Mouse (Mus musculus) stomach, embryonic 16.5 days (tissue): ENCODE results near the gene Fam76a. TPM values are rescaled to one million over a fixed set of nuclear protein-coding genes. Genes with fewer than 3 reads are reported as not detected.

ENCODE experiments used
- ATAC-seq: fragments of 200-750 bp; cut with Nextera tagmentation; 2 replicates; pipeline ENCODE4 v1.8.0; 2017; ENCODE audit warnings: moderate number of reproducible peaks, moderate TSS enrichment; ENCODE audit not compliant: insufficient read depth, low FRiP score
- H3K27ac ChIP-seq: fragments of 300-500 bp; sonication (generic); 2 replicates; pipeline ENCODE4 v1.5.1; 2014; ENCODE audit warnings: low read length
- H3K27me3 ChIP-seq: fragments of 300-500 bp; sonication (generic); 2 replicates; pipeline ENCODE4 v1.6.1; 2014; ENCODE audit warnings: low read length, control low read depth, mixed read lengths; ENCODE audit not compliant: control insufficient read depth, insufficient read depth
- H3K36me3 ChIP-seq: fragments of 300-500 bp; sonication (generic); 2 replicates; pipeline ENCODE4 v1.6.1; 2014; ENCODE audit warnings: low read length; ENCODE audit not compliant: control insufficient read depth, insufficient read depth
- H3K4me1 ChIP-seq: fragments of 300-500 bp; sonication (generic); 2 replicates; pipeline ENCODE4 v1.6.1; 2014; ENCODE audit warnings: low read length, control low read depth, mixed read lengths; ENCODE audit not compliant: control insufficient read depth, insufficient read depth
- H3K4me2 ChIP-seq: fragments of 300-500 bp; sonication (generic); 2 replicates; pipeline ENCODE4 v1.6.1; 2014; ENCODE audit warnings: low read depth, low read length, mixed read lengths
- H3K4me3 ChIP-seq: fragments of 300-500 bp; sonication (generic); replicated peaks from 2 replicates; pipeline ENCODE4 v1.5.1; 2014; ENCODE audit warnings: mild to moderate bottlenecking, low read length
- H3K9ac ChIP-seq: fragments of 300-500 bp; sonication (generic); 2 replicates; pipeline ENCODE4 v1.6.1; 2014; ENCODE audit warnings: low read length
- H3K9me3 ChIP-seq: fragments of 300-500 bp; sonication (generic); replicated peaks from 2 replicates; pipeline ENCODE4 v1.6.1; 2016; ENCODE audit warnings: low read length, control low read depth; ENCODE audit not compliant: control insufficient read depth
- WGBS: fragments of 180-500 bp; shearing (Covaris S2); extraction: QIAGEN DNeasy Blood & Tissue Kit; methylation state at CpG from one replicate; pipeline ENCODE4 v1.1.7; 2014; 5-methylcytosine and 5-hydroxymethylcytosine counted together
- polyA plus RNA-seq: library from polyadenylated mRNA; unstranded; fragments of >200 nt; fragmentation: Nextera tagmentation; extraction: Ambion mirVana; gene quantifications from 2 replicates; pipeline ENCODE4 v1.2.1, GENCODE M21; 2015

Gene Fam76a
- polyA plus RNA-seq, 1 experiment from 2014 or later: 34.0 TPM

- peak overlapping the region; percentile 48 for H3K9ac ChIP-seq
- no peaks in the 10 kb centered on the region for H3K36me3 ChIP-seq
- H3K27ac ChIP-seq: peak overlapping the region; percentile 88
- peaks cover 23% of the 10 kb centered on the region for H3K4me1 ChIP-seq
- peak; percentile 49 for ATAC-seq
- peak overlapping the region; percentile 54 for H3K4me2 ChIP-seq
- peak overlapping the region; percentile 22 for H3K4me3 ChIP-seq
- no peaks in the 10 kb centered on the region for H3K9me3 ChIP-seq
- no peaks in the 10 kb centered on the region for H3K27me3 ChIP-seq
- 11% methylated on average over 27 of the region's 27 CpGs for WGBS
These were observed 24.0 kb upstream of the Fam76a start for GRCm38 (mm10) chr4:132946047-132947001.

DNA sequence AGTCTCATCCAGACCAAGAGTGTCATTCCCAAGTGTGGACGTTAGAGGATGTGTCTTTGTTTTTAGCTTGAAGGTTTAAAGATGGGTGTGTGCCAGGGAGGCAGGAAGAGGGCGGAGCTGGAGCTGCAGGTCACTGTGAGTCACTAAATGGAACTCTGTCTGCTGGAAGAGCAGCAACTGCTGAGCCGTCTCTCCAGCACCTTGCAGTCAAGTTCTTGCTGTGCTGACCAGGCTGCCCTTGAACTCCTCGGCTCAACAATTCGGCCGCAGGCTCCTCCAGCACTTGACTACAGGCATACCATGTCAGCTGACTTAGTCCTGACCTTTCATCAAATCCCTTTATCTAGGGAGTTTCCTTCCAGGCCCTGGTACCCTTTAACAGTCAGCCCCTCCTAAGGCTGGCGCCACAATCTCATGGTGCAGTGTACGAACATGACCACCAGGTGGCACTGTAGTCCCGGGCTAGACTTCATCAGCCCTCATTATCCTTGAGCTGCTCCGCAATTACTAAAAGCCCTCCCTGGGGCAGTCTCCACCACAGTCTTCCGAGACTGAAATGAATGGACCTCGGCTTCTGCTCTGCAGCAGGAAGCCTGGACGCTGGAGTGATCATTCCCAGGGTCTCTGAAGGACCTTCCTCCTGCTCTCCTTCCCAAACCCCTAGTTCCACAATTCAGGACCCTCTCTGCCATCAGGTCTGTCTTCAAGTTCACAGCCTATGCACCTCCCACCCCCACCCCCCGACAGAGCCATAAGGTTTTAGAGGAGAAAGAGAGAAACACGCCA, 23.1 kb upstream of the Fam76a start:
- H3K4me1 ChIP-seq: peaks cover 23% of the 10 kb centered on the region
- 3% methylated on average over 15 of the region's 15 CpGs for WGBS
- peak overlapping the region; percentile 54 for H3K4me2 ChIP-seq
- peak; percentile 84 for ATAC-seq
- H3K4me3 ChIP-seq: peak overlapping the region; percentile 22
- no peaks in the 10 kb centered on the region for H3K9me3 ChIP-seq
- H3K9ac ChIP-seq: peak overlapping the region; percentile 51
- H3K27me3 ChIP-seq: no peaks in the 10 kb centered on the region; the same call in 1 of the 2 replicates
- H3K27ac ChIP-seq: peak overlapping the region; percentile 88
- no peaks in the 10 kb centered on the region for H3K36me3 ChIP-seq

DNA sequence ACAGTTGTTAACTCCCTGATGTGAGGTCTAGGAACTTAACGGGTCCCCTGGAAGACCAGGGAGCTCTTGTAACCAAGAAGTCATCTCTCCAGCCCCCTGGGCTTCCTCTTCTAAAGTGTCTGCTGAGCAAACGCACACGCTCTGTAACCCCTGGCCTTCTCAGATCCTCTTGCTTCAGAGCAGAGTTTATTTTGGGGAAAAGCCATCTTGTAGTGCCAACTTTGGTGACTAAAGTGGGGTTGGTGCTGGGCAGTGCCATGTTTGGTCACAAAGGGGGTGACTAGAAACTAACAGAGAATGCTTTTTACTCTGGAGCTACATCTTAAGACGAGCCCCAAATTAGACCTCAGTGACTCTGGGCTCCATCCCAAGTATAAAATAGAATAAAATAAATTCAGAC, 22.4 kb upstream of the Fam76a start:
- WGBS: 67% methylated on average over 4 of the region's 4 CpGs
- Histone ChIP-seq H3K36me3 (no peaks in the 10 kb centered on the region), H3K27me3 (no peaks in the 10 kb centered on the region; the same call in 1 of the 2 replicates), H3K9ac (no peak overlapping the region), H3K4me1 (peaks cover 23% of the 10 kb centered on the region), H3K4me2 (no peak overlapping the region), H3K27ac (no peak overlapping the region), H3K9me3 (no peaks in the 10 kb centered on the region), H3K4me3 (no peak overlapping the region)
- no peak for ATAC-seq

- H3K36me3 ChIP-seq: no peaks in the 10 kb centered on the region
- no peak overlapping the region for H3K9ac ChIP-seq
- H3K4me3 ChIP-seq: no peak overlapping the region
- no peak overlapping the region for H3K27ac ChIP-seq
- no peaks in the 10 kb centered on the region for H3K9me3 ChIP-seq
- WGBS: 62% methylated on average over 12 of the region's 12 CpGs
- ATAC-seq: no peak
- H3K27me3 ChIP-seq: no peaks in the 10 kb centered on the region; the same call in 1 of the 2 replicates
- peaks cover 23% of the 10 kb centered on the region for H3K4me1 ChIP-seq
- no peak overlapping the region for H3K4me2 ChIP-seq
These were observed 21.7 kb upstream of the Fam76a start for GRCm38 (mm10) chr4:132944106-132944505.

- WGBS: 65% methylated on average over 8 of the region's 8 CpGs
- no peak overlapping the region for H3K4me3 ChIP-seq
- no peaks in the 10 kb centered on the region; the same call in 1 of the 2 replicates for H3K27me3 ChIP-seq
- no peak for ATAC-seq
- peaks cover 28% of the 10 kb centered on the region for H3K4me1 ChIP-seq
- H3K4me2 ChIP-seq: no peak overlapping the region
- H3K27ac ChIP-seq: no peak overlapping the region
- no peaks in the 10 kb centered on the region for H3K9me3 ChIP-seq
- H3K36me3 ChIP-seq: no peaks in the 10 kb centered on the region
- H3K9ac ChIP-seq: no peak overlapping the region
These were observed 20.7 kb upstream of the Fam76a start for GRCm38 (mm10) chr4:132943088-132943487.

GRCm38 (mm10) chr4:132941012-132941729, 18.8 kb upstream of the Fam76a start:
- Histone ChIP-seq H3K4me1 (peaks cover 18% of the 10 kb centered on the region), H3K9me3 (no peaks in the 10 kb centered on the region), H3K4me2 (no peak overlapping the region), H3K36me3 (no peaks in the 10 kb centered on the region), H3K27me3 (no peaks in the 10 kb centered on the region; the same call in 1 of the 2 replicates), H3K9ac (no peak overlapping the region), H3K27ac (no peak overlapping the region), H3K4me3 (no peak overlapping the region)
- 48% methylated on average over 23 of the region's 23 CpGs for WGBS
- no peak for ATAC-seq

GRCm38 (mm10) chr4:132939421-132940127, 17.2 kb upstream of the Fam76a start:
- 29% methylated on average over 22 of the region's 22 CpGs for WGBS
- Histone ChIP-seq H3K9me3 (no peaks in the 10 kb centered on the region), H3K36me3 (no peaks in the 10 kb centered on the region), H3K27ac (no peak overlapping the region), H3K27me3 (no peaks in the 10 kb centered on the region; the same call in 1 of the 2 replicates), H3K9ac (no peak overlapping the region), H3K4me1 (peaks cover 5% of the 10 kb centered on the region), H3K4me3 (no peak overlapping the region), H3K4me2 (no peak overlapping the region)
- no peak for ATAC-seq

- ATAC-seq: no peak
- no peaks in the 10 kb centered on the region; the same call in 1 of the 2 replicates for H3K27me3 ChIP-seq
- no peak overlapping the region for H3K4me3 ChIP-seq
- 52% methylated on average over 12 of the region's 12 CpGs for WGBS
- peaks cover 5% of the 10 kb centered on the region for H3K4me1 ChIP-seq
- no peaks in the 10 kb centered on the region for H3K36me3 ChIP-seq
- H3K9ac ChIP-seq: peak overlapping the region; percentile 52
- H3K4me2 ChIP-seq: no peak overlapping the region
- peak overlapping the region; percentile 32 for H3K27ac ChIP-seq
- H3K9me3 ChIP-seq: no peaks in the 10 kb centered on the region
These were observed 16.0 kb upstream of the Fam76a start for GRCm38 (mm10) chr4:132938181-132938941.
